Mouse (Mus musculus) midbrain, postnatal 0 days (tissue): Measurements from ENCODE around the gene Adcy5. TPM values are rescaled to one million over a fixed set of nuclear protein-coding genes. Genes with fewer than 3 reads are reported as not detected.

Experiments
- ATAC-seq: fragments of 200-750 bp; cut with Nextera tagmentation; 2 replicates; pipeline ENCODE4 v1.8.0; 2017; ENCODE audit warnings: moderate number of reproducible peaks, mild to moderate bottlenecking, moderate TSS enrichment, moderate library complexity; ENCODE audit not compliant: low FRiP score
- DNase-seq: peaks from one replicate; pipeline ENCODE4 v3.0.0-alpha.2; 2015; ENCODE audit warnings: low spot score
- H3K27ac ChIP-seq: fragments of 300-500 bp; sonication (generic); 2 replicates; pipeline ENCODE4 v1.5.1; 2014; ENCODE audit warnings: low read depth, mild to moderate bottlenecking, low read length, mixed read lengths
- H3K27me3 ChIP-seq: fragments of 300-500 bp; sonication (generic); 2 replicates; pipeline ENCODE4 v1.6.1; 2014; ENCODE audit warnings: low read length, control low read depth, mixed read lengths; ENCODE audit not compliant: insufficient read depth
- H3K36me3 ChIP-seq: fragments of 300-500 bp; sonication (generic); 2 replicates; pipeline ENCODE4 v1.6.1; 2014; ENCODE audit warnings: low read length, control low read depth, mixed read lengths; ENCODE audit not compliant: insufficient read depth
- H3K4me1 ChIP-seq: fragments of 300-500 bp; sonication (generic); 2 replicates; pipeline ENCODE4 v1.6.1; 2014; ENCODE audit warnings: mild to moderate bottlenecking, control low read depth, antibody characterized with exemption, low read length, mixed read lengths; ENCODE audit not compliant: insufficient read depth
- H3K4me2 ChIP-seq: fragments of 300-500 bp; sonication (generic); 2 replicates; pipeline ENCODE4 v1.6.1; 2014; ENCODE audit warnings: low read depth, mild to moderate bottlenecking, low read length, mixed read lengths; ENCODE audit not compliant: poor library complexity, severe bottlenecking
- H3K4me3 ChIP-seq: fragments of 300-500 bp; sonication (generic); 2 replicates; pipeline ENCODE4 v1.5.1; 2014; ENCODE audit warnings: low read depth, mild to moderate bottlenecking, low read length, moderate library complexity
- H3K9ac ChIP-seq: fragments of 300-500 bp; sonication (generic); replicated peaks from 2 replicates; pipeline ENCODE4 v1.6.1; 2014; ENCODE audit warnings: mild to moderate bottlenecking, low read length, moderate library complexity, mixed read lengths; ENCODE audit not compliant: poor library complexity, severe bottlenecking
- H3K9me3 ChIP-seq: fragments of 300-500 bp; sonication (generic); 2 replicates; pipeline ENCODE4 v1.6.1; 2016; ENCODE audit warnings: low read length, control low read depth
- CTCF ChIP-seq: IDR thresholded peaks from 2 replicates; pipeline ENCODE4 v1.5.1; 2016; ENCODE audit warnings: antibody characterized with exemption, mild to moderate bottlenecking
- WGBS: fragments of 180-500 bp; shearing (Covaris S2); extraction: QIAGEN DNeasy Blood & Tissue Kit; methylation state at CpG from one replicate; pipeline ENCODE4 v1.1.7; 2014; 5-methylcytosine and 5-hydroxymethylcytosine counted together
- polyA plus RNA-seq: library from polyadenylated mRNA; unstranded; fragments of >200 nt; fragmentation: Nextera tagmentation; extraction: Ambion mirVana; gene quantifications from 2 replicates; pipeline ENCODE4 v1.2.1, GENCODE M21; 2015
- total RNA-seq: library from RNA; depleted of rRNA; stranded (reverse); fragments of >200 nt; gene quantifications from 2 replicates; pipeline ENCODE4 v1.2.3, GENCODE M21; 2014

Adcy5 gene
- total and polyA plus RNA-seq, 2 experiments from 2014 or later, result 6.9 to 77.3 TPM

DNA sequence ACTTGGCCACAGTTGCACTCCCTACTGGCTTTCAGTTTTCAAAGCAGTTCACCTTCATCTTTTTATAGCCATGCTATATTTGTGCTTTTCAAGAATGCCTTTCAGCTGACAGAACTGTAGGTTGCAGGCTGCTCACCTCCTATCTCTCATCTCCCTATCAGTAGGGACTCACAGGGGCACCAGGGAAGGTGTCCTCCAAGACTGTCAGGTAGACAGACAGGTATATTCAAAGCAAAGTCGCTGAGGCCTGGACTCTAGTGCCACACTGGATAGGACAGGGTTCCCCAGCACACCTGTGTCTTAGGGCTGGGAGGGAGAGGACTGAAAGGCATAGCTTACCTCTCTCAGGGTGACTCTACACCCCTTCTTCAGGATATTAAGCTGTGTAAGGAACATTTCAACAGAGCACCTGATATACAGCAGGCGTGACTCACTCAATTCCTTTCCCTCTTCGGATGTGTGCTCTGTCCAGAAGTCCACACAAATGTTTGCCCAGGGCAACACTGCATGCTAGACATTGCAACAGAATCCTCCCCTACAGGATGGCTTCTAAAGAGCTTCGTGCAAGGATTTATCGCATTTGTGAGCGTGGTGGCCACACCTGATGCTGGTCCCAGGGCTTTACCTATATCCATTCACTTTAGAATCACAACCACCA lies 153.9 kb downstream of the Adcy5 start:
- H3K4me2 ChIP-seq, result no peak overlapping the region
- 90% methylated on average over 6 of the region's 6 CpGs for WGBS
- H3K9ac ChIP-seq, result no peak overlapping the region
- no peak for TF ChIP-seq CTCF
- H3K9me3 ChIP-seq, result no peaks in the 10 kb centered on the region
- DNase-seq (no peak), ATAC-seq (no peak)
- H3K27me3 ChIP-seq, result no peaks in the 10 kb centered on the region
- peaks cover 11% of the 10 kb centered on the region for H3K36me3 ChIP-seq
- H3K4me1 ChIP-seq, result no peaks in the 10 kb centered on the region
- H3K4me3 ChIP-seq, result no peak overlapping the region
- no peak overlapping the region for H3K27ac ChIP-seq

DNA sequence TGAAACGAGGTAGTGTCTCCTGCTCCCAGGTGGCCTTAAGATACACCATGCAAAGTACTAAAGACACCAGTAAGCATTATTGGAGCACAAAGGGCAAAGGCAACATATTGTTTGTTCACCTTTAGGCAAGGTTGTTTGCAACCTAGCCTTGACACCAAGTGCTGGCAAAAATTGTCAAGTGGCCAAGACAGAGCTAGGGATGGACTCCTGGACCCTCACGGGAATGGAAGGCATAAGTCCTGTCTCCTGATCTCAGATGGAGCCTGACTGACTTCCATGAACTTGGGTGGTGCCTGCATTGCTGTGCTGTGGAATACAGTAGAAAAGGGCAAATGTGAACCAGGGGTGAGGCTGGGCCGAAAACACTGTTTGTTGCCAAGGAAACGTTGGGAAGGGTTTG lies 155.0 kb downstream of the Adcy5 start:
- 87% methylated on average over 4 of the region's 4 CpGs for WGBS
- Histone ChIP-seq H3K9ac (no peak overlapping the region), H3K27me3 (no peaks in the 10 kb centered on the region), H3K36me3 (0 out of 2 replicates have a peak, but pooled peaks cover 8% of the 10 kb centered on the region), H3K4me2 (no peak overlapping the region), H3K27ac (no peak overlapping the region), H3K4me1 (no peaks in the 10 kb centered on the region), H3K9me3 (no peaks in the 10 kb centered on the region), H3K4me3 (no peak overlapping the region)
- DNase-seq, result no peak
- no peak for ATAC-seq
- no peak for TF ChIP-seq CTCF

DNA sequence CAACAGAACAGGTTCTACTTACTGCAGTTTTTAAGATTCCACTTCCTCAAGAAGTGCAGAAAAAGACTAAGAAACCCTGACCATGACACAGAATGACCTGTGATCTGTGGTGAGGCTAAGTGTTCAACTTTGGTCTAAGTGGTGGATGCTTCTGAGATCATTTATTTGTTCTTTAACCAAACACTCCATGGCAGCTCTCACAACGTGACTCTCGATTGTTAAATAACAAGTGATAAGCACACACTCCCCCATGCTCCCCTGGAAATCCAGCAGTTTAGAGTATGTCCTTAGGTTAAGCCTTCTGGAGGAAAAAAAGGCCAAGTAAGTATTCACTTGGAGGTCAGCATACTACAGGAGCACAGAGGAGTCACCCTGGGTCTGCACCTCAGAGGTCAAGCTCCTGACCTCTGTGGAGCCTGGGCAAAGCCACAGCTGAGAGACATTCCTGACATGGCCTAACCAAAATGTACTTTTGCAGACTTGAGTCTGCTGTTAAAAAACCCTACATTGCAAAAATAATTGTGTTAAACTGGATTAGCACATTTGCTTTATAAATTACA lies 156.0 kb downstream of the Adcy5 start:
- TF ChIP-seq CTCF, result no peak
- H3K27ac ChIP-seq, result no peak overlapping the region
- no peak for DNase-seq
- no peaks in the 10 kb centered on the region for H3K9me3 ChIP-seq
- no peak overlapping the region for H3K4me3 ChIP-seq
- H3K27me3 ChIP-seq, result no peaks in the 10 kb centered on the region
- H3K4me2 ChIP-seq, result no peak overlapping the region
- 46% methylated on average over 2 of the region's 2 CpGs for WGBS
- ATAC-seq, result no peak
- no peak overlapping the region for H3K9ac ChIP-seq
- no peaks in the 10 kb centered on the region for H3K4me1 ChIP-seq
- 0 out of 2 replicates have a peak, but pooled peaks cover 5% of the 10 kb centered on the region for H3K36me3 ChIP-seq

DNA sequence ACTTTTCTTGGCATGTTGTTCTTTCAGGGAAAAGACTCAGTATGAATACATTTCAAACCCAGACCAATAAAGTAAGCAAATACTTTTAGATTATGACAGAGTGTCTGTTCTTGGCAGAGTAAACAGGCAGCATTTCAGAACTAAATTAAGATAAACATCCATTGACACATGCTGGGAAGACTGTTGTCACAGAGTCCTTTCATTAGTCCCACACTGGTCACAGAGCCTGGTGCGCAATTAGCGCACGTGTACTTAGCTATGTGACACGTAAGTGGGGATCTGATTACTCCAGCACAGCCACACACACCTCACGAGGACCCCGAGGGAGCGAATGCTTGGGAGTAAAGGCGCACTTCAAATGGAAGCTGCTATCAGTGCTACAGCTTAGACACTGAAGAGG lies 156.9 kb downstream of the Adcy5 start:
- no peaks in the 10 kb centered on the region for H3K4me1 ChIP-seq
- no peak for TF ChIP-seq CTCF
- H3K9me3 ChIP-seq, result no peaks in the 10 kb centered on the region
- peak; percentile 5 for DNase-seq
- no peak overlapping the region for H3K9ac ChIP-seq
- WGBS, result 67% methylated on average over 8 of the region's 8 CpGs
- no peaks in the 10 kb centered on the region for H3K27me3 ChIP-seq
- H3K36me3 ChIP-seq, result 0 out of 2 replicates have a peak, but pooled peaks cover 5% of the 10 kb centered on the region
- no peak overlapping the region for H3K4me3 ChIP-seq
- H3K27ac ChIP-seq, result no peak overlapping the region
- H3K4me2 ChIP-seq, result no peak overlapping the region
- no peak for ATAC-seq

DNA sequence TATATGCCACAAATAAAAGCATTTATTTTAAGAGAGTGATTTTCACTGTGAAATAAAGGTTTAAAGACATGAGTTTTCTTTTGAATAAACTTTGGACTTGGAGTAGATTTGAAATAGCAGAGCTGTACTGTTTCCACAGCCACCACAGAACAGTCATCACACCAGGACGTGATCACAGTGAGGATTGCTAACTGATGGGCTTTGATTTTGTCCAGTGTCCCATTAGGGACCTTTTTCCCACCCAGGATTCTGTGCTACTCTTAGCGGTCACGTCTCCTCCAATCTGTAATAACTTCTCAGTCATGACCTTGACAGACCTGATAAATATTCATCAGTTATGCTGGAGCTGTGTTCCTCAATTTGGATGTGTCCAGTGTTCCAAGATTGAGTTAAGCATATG lies 160.8 kb downstream of the Adcy5 start:
- no peak overlapping the region for H3K27ac ChIP-seq
- H3K4me2 ChIP-seq, result no peak overlapping the region
- no peak for DNase-seq
- H3K36me3 ChIP-seq, result 0 out of 2 replicates have a peak, but pooled peaks cover 5% of the 10 kb centered on the region
- TF ChIP-seq CTCF, result no peak
- ATAC-seq, result no peak
- H3K4me1 ChIP-seq, result no peaks in the 10 kb centered on the region
- H3K4me3 ChIP-seq, result no peak overlapping the region
- WGBS, result 48% methylated on average over 3 of the region's 3 CpGs
- no peak overlapping the region for H3K9ac ChIP-seq
- H3K9me3 ChIP-seq, result no peaks in the 10 kb centered on the region
- H3K27me3 ChIP-seq, result no peaks in the 10 kb centered on the region

DNA sequence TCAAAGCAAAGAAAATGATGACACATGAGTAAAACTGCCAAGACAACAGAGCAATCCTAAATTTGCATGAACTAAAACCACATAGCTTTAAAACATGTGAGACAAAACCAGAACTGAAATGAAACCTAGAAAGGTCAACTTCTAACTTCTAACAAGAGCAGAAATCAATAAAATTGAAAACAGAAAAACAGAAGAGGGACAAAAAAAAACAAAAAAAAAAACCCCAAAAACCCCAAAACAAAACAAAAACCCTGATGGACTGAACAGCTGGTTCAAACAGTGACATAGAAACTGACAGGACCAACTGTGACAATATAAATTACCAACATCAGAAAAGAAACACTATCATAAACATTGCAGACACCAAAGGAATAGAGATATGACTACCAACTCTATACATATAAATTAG lies 162.2 kb downstream of the Adcy5 start:
- DNase-seq, result no peak

More for the DNA sequence above, 162.2 kb downstream of the Adcy5 start:
- no peaks in the 10 kb centered on the region for H3K4me1 ChIP-seq
- TF ChIP-seq CTCF, result no peak
- H3K27ac ChIP-seq, result no peak overlapping the region
- ATAC-seq, result no peak
- H3K4me2 ChIP-seq, result no peak overlapping the region
- no peaks in the 10 kb centered on the region for H3K27me3 ChIP-seq
- no peak overlapping the region for H3K4me3 ChIP-seq
- no peaks in the 10 kb centered on the region for H3K9me3 ChIP-seq
- H3K36me3 ChIP-seq, result 0 out of 2 replicates have a peak, but pooled peaks cover 5% of the 10 kb centered on the region
- H3K9ac ChIP-seq, result no peak overlapping the region
